Mouse (Mus musculus): Measurements from ENCODE around the gene Ccdc36. TPM values are rescaled to one million over a fixed set of nuclear protein-coding genes. Genes with fewer than 3 reads are reported as not detected.

The Ccdc36 gene
- polyA plus RNA-seq, 1 experiment from 2014 or later: 0.29 TPM

- Histone ChIP-seq H3K27me3 (replicated peaks; ENCODE audit: control insufficient read depth, insufficient read depth, low read length) (no peaks in the 10 kb centered on the region), H3K4me1 (replicated peaks; ENCODE audit: control insufficient read depth, insufficient read depth, low read length) (peaks cover 14% of the 10 kb centered on the region), H3K4me3 (ENCODE audit: low read depth, low read length) (peak overlapping the region; percentile 90), H3K4me2 (replicated peaks; ENCODE audit: low read depth) (peak overlapping the region; percentile 73), H3K27ac (ENCODE audit: low read depth, low read length) (0 out of 2 replicates have a peak overlapping the region, but pooled peaks have one; percentile 2), H3K9me3 (ENCODE audit: control insufficient read depth) (no peaks in the 10 kb centered on the region), H3K9ac (ENCODE audit: low read depth, low read length) (peak overlapping the region; percentile 91), H3K36me3 (ENCODE audit: control insufficient read depth, insufficient read depth) (peaks cover 24% of the 10 kb centered on the region)
- no peak for ATAC-seq
- WGBS: 74% methylated on average over 5 of the region's 5 CpGs
- no peak for TF ChIP-seq CTCF (IDR thresholded peaks at IDR 0.05; ENCODE audit: low read depth)
Observed at GRCm38 (mm10) chr9:108461675-108462074, 33.4 kb upstream of the Ccdc36 start.

GRCm38 (mm10) chr9:108461181-108461631, 32.9 kb upstream of the Ccdc36 start, which contains the start of gene Klhdc8b:
TSS of gene Klhdc8b (minus strand) at chr9:108461581.
- H3K27ac ChIP-seq (ENCODE audit: low read depth, low read length): peak within 1 kb of the TSS; percentile 95

DNA sequence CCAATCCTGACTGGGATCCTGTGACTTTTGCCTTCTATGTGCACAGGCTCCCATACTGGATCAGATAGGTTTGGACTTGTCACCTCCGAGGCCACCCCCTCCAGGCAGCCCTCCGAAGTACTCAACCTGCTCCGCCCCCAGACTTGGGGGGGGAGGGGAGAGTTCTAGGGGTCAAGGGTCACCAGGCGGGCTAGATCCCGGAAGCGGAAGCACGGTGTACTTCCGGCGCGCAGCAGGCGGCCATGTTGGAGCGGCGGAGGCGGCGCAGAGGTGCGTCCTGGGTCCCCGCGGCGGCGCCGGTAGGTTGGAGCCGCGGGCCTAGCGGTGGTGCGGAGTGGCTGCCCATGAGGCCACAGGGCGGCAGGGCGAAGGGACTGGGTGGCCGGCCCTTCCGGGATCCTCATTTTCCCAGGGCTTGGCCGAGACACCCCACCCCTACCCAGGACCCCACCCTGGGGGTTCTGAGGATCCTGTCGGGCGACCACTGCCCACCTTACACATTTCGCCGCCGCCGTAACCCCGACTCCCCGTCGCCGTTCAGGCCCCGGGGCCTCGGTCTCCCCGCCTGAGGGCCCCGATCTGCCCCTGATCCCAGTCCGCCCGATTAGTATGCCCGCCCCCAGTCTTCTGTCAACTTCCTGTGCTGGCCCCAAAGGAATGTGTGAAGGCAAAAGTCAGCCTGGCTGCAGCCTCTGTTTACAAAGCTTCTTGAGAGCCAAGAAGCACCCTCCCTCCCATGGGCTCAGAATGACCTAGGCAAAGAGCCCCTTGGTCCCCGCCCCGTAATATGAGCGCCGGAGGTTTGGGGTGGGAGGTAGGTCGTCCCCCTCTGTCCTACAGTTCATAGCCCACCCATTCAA, 32.3 kb upstream of the Ccdc36 start, which contains the start of gene Ccdc71:
Gene Ccdc71 (plus strand): TSS at position 209 of the 860 bp plus-strand sequence.
- H3K36me3 ChIP-seq (ENCODE audit: control insufficient read depth, insufficient read depth): peaks cover 24% of the 10 kb centered on the region

More at GRCm38 (mm10) chr9:108461181-108461631, 32.9 kb upstream of the Ccdc36 start, which contains the start of gene Klhdc8b:
- 14% methylated on average over 11 of the region's 11 CpGs for WGBS
- H3K4me3 ChIP-seq (ENCODE audit: low read depth, low read length): peak within 1 kb of the TSS; percentile 90
- peak within 1 kb of the TSS; percentile 91 for H3K9ac ChIP-seq (ENCODE audit: low read depth, low read length)
- H3K9me3 ChIP-seq (ENCODE audit: control insufficient read depth): no peaks in the 10 kb centered on the region
- no peaks in the 10 kb centered on the region for H3K27me3 ChIP-seq (replicated peaks; ENCODE audit: control insufficient read depth, insufficient read depth, low read length)
- H3K4me1 ChIP-seq (replicated peaks; ENCODE audit: control insufficient read depth, insufficient read depth, low read length): peaks cover 14% of the 10 kb centered on the region
- 0 out of 2 replicates have a peak, but pooled peaks have one; percentile 10 for ATAC-seq
- no peak for TF ChIP-seq CTCF (IDR thresholded peaks at IDR 0.05; ENCODE audit: low read depth)
- peak within 1 kb of the TSS; percentile 73 for H3K4me2 ChIP-seq (replicated peaks; ENCODE audit: low read depth)
- H3K36me3 ChIP-seq (ENCODE audit: control insufficient read depth, insufficient read depth): peaks cover 24% of the 10 kb centered on the region

DNA sequence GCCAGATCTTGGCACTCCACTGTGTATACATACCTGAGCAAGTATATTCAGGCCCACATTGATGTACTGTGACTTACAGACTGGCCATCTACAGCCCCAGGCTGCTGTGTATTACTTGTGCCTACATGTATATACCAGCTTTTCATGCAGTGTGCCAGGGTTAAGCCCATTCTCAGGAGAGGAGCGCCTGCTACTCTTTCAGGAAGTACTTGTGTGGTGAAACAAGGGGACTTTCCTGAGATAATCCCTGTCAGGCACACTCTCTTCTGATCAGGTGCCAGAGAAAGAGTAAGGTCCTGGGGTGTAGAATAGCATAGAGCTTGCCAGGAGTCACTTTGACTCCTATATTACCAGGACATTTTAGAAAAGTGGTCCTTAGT, 31.6 kb upstream of the Ccdc36 start:
- H3K27me3 ChIP-seq (replicated peaks; ENCODE audit: control insufficient read depth, insufficient read depth, low read length): no peaks in the 10 kb centered on the region
- ATAC-seq: no peak
- H3K4me3 ChIP-seq (ENCODE audit: low read depth, low read length): peak overlapping the region; percentile 90; the same call in 1 of the 2 replicates
- H3K4me1 ChIP-seq (replicated peaks; ENCODE audit: control insufficient read depth, insufficient read depth, low read length): peaks cover 14% of the 10 kb centered on the region
- no peaks in the 10 kb centered on the region for H3K9me3 ChIP-seq (ENCODE audit: control insufficient read depth)
- WGBS: 81% methylated on average over 1 of the region's 1 CpGs
- no peak overlapping the region for H3K9ac ChIP-seq (ENCODE audit: low read depth, low read length)
- peak overlapping the region; percentile 73 for H3K4me2 ChIP-seq (replicated peaks; ENCODE audit: low read depth)
- H3K27ac ChIP-seq (ENCODE audit: low read depth, low read length): peak overlapping the region; percentile 95; the same call in 1 of the 2 replicates
- peaks cover 18% of the 10 kb centered on the region for H3K36me3 ChIP-seq (ENCODE audit: control insufficient read depth, insufficient read depth)
- TF ChIP-seq CTCF (IDR thresholded peaks at IDR 0.05; ENCODE audit: low read depth): no peak

More for the DNA sequence above, 32.3 kb upstream of the Ccdc36 start, which contains the start of gene Ccdc71:
- peak within 1 kb of the TSS; percentile 90 for H3K4me3 ChIP-seq (ENCODE audit: low read depth, low read length)
- H3K9me3 ChIP-seq (ENCODE audit: control insufficient read depth): no peaks in the 10 kb centered on the region
- peak; percentile 11; the same call in 1 of the 2 replicates for TF ChIP-seq CTCF (IDR thresholded peaks at IDR 0.05; ENCODE audit: low read depth)
- peak; percentile 88 for ATAC-seq
- under 1% methylated on average over 51 of the region's 52 CpGs for WGBS
- H3K27me3 ChIP-seq (replicated peaks; ENCODE audit: control insufficient read depth, insufficient read depth, low read length): no peaks in the 10 kb centered on the region
- H3K27ac ChIP-seq (ENCODE audit: low read depth, low read length): peak within 1 kb of the TSS; percentile 95
- H3K9ac ChIP-seq (ENCODE audit: low read depth, low read length): peak within 1 kb of the TSS; percentile 91
- H3K4me2 ChIP-seq (replicated peaks; ENCODE audit: low read depth): peak within 1 kb of the TSS; percentile 73
- H3K4me1 ChIP-seq (replicated peaks; ENCODE audit: control insufficient read depth, insufficient read depth, low read length): peaks cover 14% of the 10 kb centered on the region

DNA sequence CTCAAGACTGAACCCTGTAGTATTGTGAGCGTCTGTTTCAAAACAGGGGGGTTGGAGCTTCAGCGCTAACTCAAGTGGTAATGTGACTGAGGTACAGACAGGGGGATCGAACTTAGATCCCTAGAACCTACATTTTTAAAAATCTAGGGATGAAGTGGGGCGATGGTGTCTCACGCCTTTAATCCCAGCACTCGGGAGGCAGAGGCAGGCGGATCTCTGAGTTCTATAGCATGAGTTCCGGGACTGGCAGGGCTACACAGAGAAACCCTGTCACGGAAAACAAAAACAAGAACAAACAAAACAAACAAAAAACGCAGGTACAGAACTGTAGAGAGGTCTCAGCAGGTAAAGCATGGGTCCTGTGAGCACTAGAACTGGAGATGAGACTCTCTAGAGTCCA, 28.7 kb upstream of the Ccdc36 start:
- no peaks in the 10 kb centered on the region for H3K27me3 ChIP-seq (replicated peaks; ENCODE audit: control insufficient read depth, insufficient read depth, low read length)
- no peak overlapping the region for H3K4me3 ChIP-seq (ENCODE audit: low read depth, low read length)
- no peak for TF ChIP-seq CTCF (IDR thresholded peaks at IDR 0.05; ENCODE audit: low read depth)
- peaks cover 12% of the 10 kb centered on the region for H3K4me1 ChIP-seq (replicated peaks; ENCODE audit: control insufficient read depth, insufficient read depth, low read length)
- no peaks in the 10 kb centered on the region for H3K9me3 ChIP-seq (ENCODE audit: control insufficient read depth)
- ATAC-seq: no peak
- WGBS: 89% methylated on average over 10 of the region's 10 CpGs
- no peaks in the 10 kb centered on the region for H3K36me3 ChIP-seq (ENCODE audit: control insufficient read depth, insufficient read depth)
- H3K4me2 ChIP-seq (replicated peaks; ENCODE audit: low read depth): no peak overlapping the region
- no peak overlapping the region for H3K9ac ChIP-seq (ENCODE audit: low read depth, low read length)
- H3K27ac ChIP-seq (ENCODE audit: low read depth, low read length): no peak overlapping the region

All from intestine, postnatal 0 days (tissue).